In the genomic region with DNA sequence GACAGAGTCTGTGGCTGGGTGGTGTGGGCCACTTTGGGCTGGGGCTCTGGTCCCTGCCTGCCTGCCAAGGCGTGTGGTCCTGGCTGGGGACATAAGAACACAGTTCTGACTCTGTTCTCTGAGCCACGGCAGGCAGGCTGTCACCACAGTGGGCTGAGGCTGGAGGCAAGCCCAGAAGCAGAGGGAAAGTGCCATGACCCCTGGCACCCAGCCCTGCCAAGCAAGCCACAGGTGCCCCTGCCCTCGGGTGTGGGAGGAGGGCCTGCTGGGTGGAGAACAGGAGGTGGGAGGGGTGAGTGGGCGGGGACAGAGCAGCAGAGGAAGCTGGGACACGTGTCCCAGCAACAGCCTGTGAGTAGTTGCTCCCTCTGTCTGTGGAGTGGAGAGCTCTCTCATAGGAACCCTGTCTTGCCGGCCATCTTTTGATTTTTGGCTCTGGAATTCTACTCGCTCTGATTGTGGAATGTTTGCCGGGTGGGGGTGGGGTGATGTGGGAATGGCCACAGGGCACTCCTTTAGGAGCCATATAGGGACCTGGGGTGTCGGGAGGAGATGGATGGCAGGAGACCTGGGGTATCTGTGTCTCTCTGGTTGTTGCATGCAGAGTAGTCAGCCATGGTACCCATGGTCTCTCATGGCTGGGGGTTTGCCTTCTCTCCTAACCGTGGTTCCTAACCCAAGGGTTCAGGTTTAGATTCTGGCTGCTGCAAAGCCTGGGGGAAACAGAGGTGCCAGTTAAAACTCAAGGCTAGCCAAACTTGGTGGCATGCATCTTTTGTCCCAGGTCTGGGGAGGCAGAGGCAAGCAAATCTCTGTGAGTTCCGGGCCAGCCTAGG, we compare ENCODE assay signal across 8 mouse cellular contexts.
DNase-seq lines count a peak whose midpoint lies in the region; ATAC-seq and TF ChIP-seq lines count a peak whose summit lies in the region.

No protein-coding gene starts in this region.

- ATAC-seq in kidney, embryonic 15.5 days (replicated peaks; ENCODE audit: low FRiP score) = peak; percentile 69
- ATAC-seq in limb, embryonic 15.5 days (ENCODE audit: insufficient number of reproducible peaks, low FRiP score, low TSS enrichment, low read depth) = peak; percentile 78
- peak; percentile 71 for ATAC-seq in monocyte, adult 5-6 weeks (replicated peaks; ENCODE audit: insufficient number of reproducible peaks, low FRiP score, low TSS enrichment, poor library complexity, severe bottlenecking)

- TF ChIP-seq POLR2A in bone marrow, adult 2 months (IDR thresholded peaks at IDR 0.05; ENCODE audit: borderline replicate concordance, control insufficient read depth, low read depth, low read length) = peak; percentile 84; the same call in 1 of the 2 replicates
- 0 out of 2 replicates have a peak, but pooled peaks have one; percentile 16 for TF ChIP-seq POLR2A in embryonic fibroblast, embryonic 13.5 days (IDR thresholded peaks at IDR 0.05; ENCODE audit: low read depth, low read length)

- peak; percentile 36; the same call in 1 of the 2 replicates for TF ChIP-seq CTCF in bone marrow, adult 2 months (IDR thresholded peaks at IDR 0.05; ENCODE audit: control insufficient read depth, insufficient read depth, low read length)
- 0 out of 2 replicates have a peak, but pooled peaks have one; percentile 4 for TF ChIP-seq CTCF in embryonic fibroblast, embryonic 13.5 days (IDR thresholded peaks at IDR 0.05; ENCODE audit: borderline replicate concordance, insufficient read depth, low read length)

- H3K36me3 ChIP-seq in heart, embryonic 10.5 days = no peaks in the 10 kb centered on the region
- H3K36me3 ChIP-seq in kidney, embryonic 15.5 days = no peaks in the 10 kb centered on the region
- H3K36me3 ChIP-seq in limb, embryonic 15.5 days = no peaks in the 10 kb centered on the region

- peak; percentile 87 for DNase-seq in A20 (ENCODE audit: low read depth, low spot score)
- peak; percentile 95 for DNase-seq in heart, embryonic 10.5 days (ENCODE audit: low spot score)
- DNase-seq in spleen, postnatal 36 days (ENCODE audit: low spot score in 2 of 2) = peak; percentile 89

- H3K4me2 ChIP-seq in kidney, embryonic 15.5 days = peak overlapping the region; percentile 35; the same call in 1 of the 2 replicates
- peak overlapping the region; percentile 24 for H3K4me2 ChIP-seq in limb, embryonic 15.5 days

- H3K9me3 ChIP-seq in heart, embryonic 10.5 days = no peaks in the 10 kb centered on the region
- no peaks in the 10 kb centered on the region for H3K9me3 ChIP-seq in kidney, embryonic 15.5 days (replicated peaks)
- no peaks in the 10 kb centered on the region for H3K9me3 ChIP-seq in limb, embryonic 15.5 days

- WGBS in bone marrow, adult 2 months = 8% methylated on average over 11 of the region's 11 CpGs
- WGBS in heart, embryonic 10.5 days = 21% methylated on average over 11 of the region's 11 CpGs
- 23% methylated on average over 11 of the region's 11 CpGs for WGBS in kidney, embryonic 15.5 days
- 21% methylated on average over 11 of the region's 11 CpGs for WGBS in limb, embryonic 15.5 days

- H3K27ac ChIP-seq in bone marrow, adult 2 months (ENCODE audit: control insufficient read depth, insufficient read depth, low read depth, low read length, poor library complexity) = peak overlapping the region; percentile 93
- H3K27ac ChIP-seq in embryonic fibroblast, embryonic 13.5 days (ENCODE audit: insufficient read depth, low read length) = peak overlapping the region; percentile 35; the same call in 1 of the 2 replicates
- peak overlapping the region; percentile 90 for H3K27ac ChIP-seq in heart, embryonic 10.5 days
- peak overlapping the region; percentile 82 for H3K27ac ChIP-seq in kidney, embryonic 15.5 days
- peak overlapping the region; percentile 65 for H3K27ac ChIP-seq in limb, embryonic 15.5 days

- H3K9ac ChIP-seq in kidney, embryonic 15.5 days = no peak overlapping the region
- H3K9ac ChIP-seq in limb, embryonic 15.5 days = no peak overlapping the region

- peaks cover 12% of the 10 kb centered on the region for H3K4me1 ChIP-seq in bone marrow, adult 2 months (ENCODE audit: control insufficient read depth, insufficient read depth, low read length)
- 0 out of 2 replicates have a peak, but pooled peaks cover 3% of the 10 kb centered on the region for H3K4me1 ChIP-seq in embryonic fibroblast, embryonic 13.5 days (ENCODE audit: control insufficient read depth, insufficient read depth, low read length)
- H3K4me1 ChIP-seq in heart, embryonic 10.5 days = peaks cover 98% of the 10 kb centered on the region
- H3K4me1 ChIP-seq in kidney, embryonic 15.5 days = peaks cover 85% of the 10 kb centered on the region
- H3K4me1 ChIP-seq in limb, embryonic 15.5 days = peaks cover 57% of the 10 kb centered on the region

- no peaks in the 10 kb centered on the region for H3K27me3 ChIP-seq in heart, embryonic 10.5 days (ENCODE audit: insufficient read depth, poor library complexity, severe bottlenecking)
- no peaks in the 10 kb centered on the region for H3K27me3 ChIP-seq in kidney, embryonic 15.5 days
- no peaks in the 10 kb centered on the region for H3K27me3 ChIP-seq in limb, embryonic 15.5 days

- H3K4me3 ChIP-seq in bone marrow, adult 2 months (replicated peaks; ENCODE audit: control insufficient read depth, low read depth, low read length) = peak overlapping the region; percentile 52
- H3K4me3 ChIP-seq in embryonic fibroblast, embryonic 13.5 days (ENCODE audit: insufficient read depth, low read length) = no peak overlapping the region
- peak overlapping the region; percentile 34 for H3K4me3 ChIP-seq in heart, embryonic 10.5 days
- H3K4me3 ChIP-seq in kidney, embryonic 15.5 days (replicated peaks) = no peak overlapping the region
- H3K4me3 ChIP-seq in limb, embryonic 15.5 days = no peak overlapping the region

Comparison
In these comparisons a context has a peak if more than half of its experiments do, and no peak if none do; other contexts are left out.
1. H3K27ac ChIP-seq: peak in every context shown above with its lines; median percentile 93 in bone marrow, adult 2 months; 90 in heart, embryonic 10.5 days; 82 in kidney, embryonic 15.5 days; 65 in limb, embryonic 15.5 days; 35 in embryonic fibroblast, embryonic 13.5 days.
2. H3K4me3 ChIP-seq: peak in bone marrow, adult 2 months (single experiment) and heart, embryonic 10.5 days (single experiment); none in embryonic fibroblast, embryonic 13.5 days (single experiment), kidney, embryonic 15.5 days (single experiment) and limb, embryonic 15.5 days (single experiment).
3. Peak in every context shown above with its lines, with median percentiles within 50 percentile points of each other: DNase-seq and ATAC-seq.